Mouse (Mus musculus): ENCODE measurements around the gene Tmem212.

GRCm38 (mm10) chr3:27937144-27938110 lies 41.3 kb upstream of the Tmem212 start:
- no peak for TF ChIP-seq POLR2AphosphoS2 (IDR thresholded peaks at IDR 0.05; ENCODE audit: insufficient read length, low read depth)
- no peak for TF ChIP-seq POLR2A (IDR thresholded peaks at IDR 0.05; ENCODE audit: insufficient read length, low read depth)
- no peak for TF ChIP-seq MYOG (IDR thresholded peaks at IDR 0.05; ENCODE audit: control insufficient read depth in 1 of 3, insufficient read depth in 1 of 3, insufficient read length in 2 of 3, low read depth in 2 of 3)
- no peak for TF ChIP-seq SRF (IDR thresholded peaks at IDR 0.05; ENCODE audit: control insufficient read depth, insufficient read length, low read depth)
- TF ChIP-seq USF1 (IDR thresholded peaks at IDR 0.05; ENCODE audit: low read depth): no peak
- TF ChIP-seq E2F4 (IDR thresholded peaks at IDR 0.05; ENCODE audit: insufficient read depth): no peak
- TF ChIP-seq MYOD1 (IDR thresholded peaks at IDR 0.05; ENCODE audit: control insufficient read depth in 1 of 3, insufficient read length in 2 of 3, low read depth in 2 of 3): no peak
- no peak for TF ChIP-seq MAX (IDR thresholded peaks at IDR 0.05; ENCODE audit: low read depth)
- TF ChIP-seq TCF12 (IDR thresholded peaks at IDR 0.05; ENCODE audit: insufficient read depth, poor library complexity, severe bottlenecking): no peak
- 0 out of 2 replicates have a peak, but pooled peaks have one; percentile 35 for TF ChIP-seq CEBPB (IDR thresholded peaks at IDR 0.05; ENCODE audit: insufficient read depth, poor library complexity, severe bottlenecking)

Measured in myocyte (in vitro differentiated cells).